Mouse (Mus musculus): ENCODE results near the gene Susd1.

DNA sequence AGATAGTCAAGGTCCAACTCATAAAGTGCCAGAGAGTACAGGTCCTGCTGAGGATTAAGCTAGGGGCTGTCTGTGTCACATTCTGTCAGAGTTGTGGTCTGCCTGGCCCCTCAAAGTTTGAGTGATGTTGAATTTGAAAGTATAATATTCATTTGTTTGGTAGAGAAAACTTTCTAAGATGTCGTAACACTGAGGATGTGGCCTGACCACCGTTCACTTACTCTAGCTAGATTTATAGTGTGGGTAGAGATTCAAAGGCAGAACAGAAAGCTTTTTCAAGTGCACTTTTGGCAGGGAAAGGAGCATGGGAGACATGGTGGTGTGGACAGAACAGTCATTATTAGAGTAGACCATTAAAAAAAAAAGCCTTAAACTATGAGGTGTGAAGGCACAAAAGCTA is 42.9 kb downstream of the Susd1 start:
- TF ChIP-seq CTCF (IDR thresholded peaks at IDR 0.05; ENCODE audit: low read depth, low read length): no peak
- TF ChIP-seq EP300 (IDR thresholded peaks at IDR 0.05; ENCODE audit: insufficient read depth, low read depth, low read length): no peak
